Mouse (Mus musculus): Measurements from ENCODE around the gene Ifngr2.

- TF ChIP-seq POLR2A (IDR thresholded peaks at IDR 0.05; ENCODE audit: borderline replicate concordance, extremely low read depth, insufficient read depth, insufficient read length, poor library complexity, severe bottlenecking) (no peak), CTCF (IDR thresholded peaks at IDR 0.05; ENCODE audit: borderline replicate concordance, extremely low read depth, insufficient read depth, insufficient read length) (no peak)
Measured at GRCm38 (mm10) chr16:91522040-91522439, 24.8 kb upstream of the Ifngr2 start.
